Mouse (Mus musculus): Measurements from ENCODE around the gene Gm4491.

Gene Gm4491

GRCm38 (mm10) chr14:57082863-57083262 is 32.8 kb downstream of the Gm4491 start:
- DNase-seq, result no peak

- no peak for DNase-seq
Observed at GRCm38 (mm10) chr14:57075537-57075936, 40.1 kb downstream of the Gm4491 start.

GRCm38 (mm10) chr14:57069906-57070305 is 45.8 kb downstream of the Gm4491 start:
- peak in 1 of 2 experiments; percentile 58 for DNase-seq

GRCm38 (mm10) chr14:57066053-57066452 is 49.6 kb downstream of the Gm4491 start:
- DNase-seq, result no peak
